Mouse (Mus musculus): ENCODE results near the gene Adamts2.

- TF ChIP-seq CTCF (IDR thresholded peaks at IDR 0.05; ENCODE audit: low read depth, low read length), result no peak
- TF ChIP-seq POLR2A (IDR thresholded peaks at IDR 0.05; ENCODE audit: borderline replicate concordance, low read depth, low read length), result no peak
Observed at GRCm38 (mm10) chr11:50715091-50715490, 113.2 kb downstream of the Adamts2 start.

Measured in bone marrow macrophage, adult 2 months (primary cell).